Mouse (Mus musculus) hindbrain, embryonic 13.5 days (tissue): ENCODE data around the gene Ankrd53. TPM values are rescaled to one million over a fixed set of nuclear protein-coding genes. Genes with fewer than 3 reads are reported as not detected.

Experiments
- ATAC-seq: fragments of 200-750 bp; cut with Nextera tagmentation; 2 replicates; pipeline ENCODE4 v1.8.0; 2017; ENCODE audit warnings: moderate TSS enrichment; ENCODE audit not compliant: low FRiP score
- H3K27ac ChIP-seq: fragments of 300-500 bp; sonication (generic); 2 replicates; pipeline ENCODE4 v1.5.1; 2015; ENCODE audit warnings: inconsistent platforms, mild to moderate bottlenecking, moderate library complexity
- H3K27me3 ChIP-seq: fragments of 300-500 bp; sonication (generic); 2 replicates; pipeline ENCODE4 v1.6.1; 2015; ENCODE audit warnings: mild to moderate bottlenecking, inconsistent platforms
- H3K36me3 ChIP-seq: fragments of 300-500 bp; sonication (generic); 2 replicates; pipeline ENCODE4 v1.6.1; 2015; ENCODE audit warnings: mild to moderate bottlenecking, inconsistent platforms
- H3K4me1 ChIP-seq: fragments of 300-500 bp; sonication (generic); replicated peaks from 2 replicates; pipeline ENCODE4 v1.6.1; 2015; ENCODE audit warnings: inconsistent platforms
- H3K4me2 ChIP-seq: fragments of 300-500 bp; sonication (generic); 2 replicates; pipeline ENCODE4 v1.6.1; 2015; ENCODE audit warnings: inconsistent platforms, mild to moderate bottlenecking, moderate library complexity
- H3K4me3 ChIP-seq: fragments of 300-500 bp; sonication (generic); 2 replicates; pipeline ENCODE4 v1.5.1; 2015; ENCODE audit warnings: mild to moderate bottlenecking, inconsistent platforms
- H3K9ac ChIP-seq: fragments of 300-500 bp; sonication (generic); 2 replicates; pipeline ENCODE4 v1.6.1; 2015; ENCODE audit warnings: mild to moderate bottlenecking, inconsistent platforms
- H3K9me3 ChIP-seq: fragments of 300-500 bp; sonication (generic); 2 replicates; pipeline ENCODE4 v1.6.1; 2016; ENCODE audit warnings: inconsistent platforms
- WGBS: fragments of 180-500 bp; shearing (Covaris S2); methylation state at CpG from one replicate; pipeline ENCODE4 v1.1.7; 2015; 5-methylcytosine and 5-hydroxymethylcytosine counted together
- polyA plus RNA-seq: library from polyadenylated mRNA; unstranded; fragments of >200 nt; fragmentation: Nextera tagmentation; extraction: Ambion mirVana; gene quantifications from 2 replicates; pipeline ENCODE4 v1.2.1, GENCODE M21; 2015

The Ankrd53 gene
- polyA plus RNA-seq, 1 experiment from 2014 or later, result 0.19 TPM

- Histone ChIP-seq H3K4me2 (no peak overlapping the region), H3K9me3 (no peaks in the 10 kb centered on the region), H3K27me3 (no peaks in the 10 kb centered on the region), H3K27ac (no peak overlapping the region), H3K36me3 (peaks cover 73% of the 10 kb centered on the region), H3K9ac (no peak overlapping the region), H3K4me3 (no peak overlapping the region), H3K4me1 (peaks cover 6% of the 10 kb centered on the region; the same call in 1 of the 2 replicates)
- ATAC-seq, result no peak
- 92% methylated on average over 5 of the region's 5 CpGs for WGBS
Observed at GRCm38 (mm10) chr6:83802033-83802432, 39.6 kb downstream of the Ankrd53 start.

GRCm38 (mm10) chr6:83802846-83803245, 40.4 kb downstream of the Ankrd53 start:
- Histone ChIP-seq H3K4me2 (no peak overlapping the region), H3K9ac (no peak overlapping the region), H3K36me3 (peaks cover 78% of the 10 kb centered on the region), H3K27me3 (no peaks in the 10 kb centered on the region), H3K9me3 (no peaks in the 10 kb centered on the region), H3K27ac (no peak overlapping the region), H3K4me3 (no peak overlapping the region), H3K4me1 (0 out of 2 replicates have a peak, but pooled peaks cover 3% of the 10 kb centered on the region)
- no peak for ATAC-seq
- whole genome bisulfite sequencing, result 92% methylated on average over 3 of the region's 3 CpGs

GRCm38 (mm10) chr6:83815801-83816200, 53.4 kb downstream of the Ankrd53 start:
- Histone ChIP-seq H3K36me3 (peaks cover 42% of the 10 kb centered on the region), H3K4me2 (no peak overlapping the region), H3K4me1 (no peaks in the 10 kb centered on the region), H3K27me3 (no peaks in the 10 kb centered on the region), H3K27ac (no peak overlapping the region), H3K9me3 (no peaks in the 10 kb centered on the region), H3K9ac (no peak overlapping the region), H3K4me3 (no peak overlapping the region)
- WGBS, result 94% methylated on average over 3 of the region's 3 CpGs
- no peak for ATAC-seq

Other genes with a start within 250 kb of the Ankrd53 start
- gene Actg2, start 226.4 kb upstream of the Ankrd53 start, polyA plus RNA-seq, result 2.0 and 2.8 TPM in 2 replicates
- 50.1 and 51.4 TPM in 2 replicates for gene Stambp, start 189.9 kb upstream of the Ankrd53 start, polyA plus RNA-seq
- gene Clec4f, start 106.5 kb upstream of the Ankrd53 start, polyA plus RNA-seq, result not detected in 2 replicates
- not detected in 2 replicates for gene Cd207, start 84.8 kb upstream of the Ankrd53 start, polyA plus RNA-seq
- not detected in 2 replicates for gene Vax2, start 51.4 kb upstream of the Ankrd53 start, polyA plus RNA-seq
- not detected in 2 replicates for gene Atp6v1b1, start 19.7 kb upstream of the Ankrd53 start, polyA plus RNA-seq
- gene Tex261, start 13.2 kb downstream of the Ankrd53 start, polyA plus RNA-seq, result 63.5 and 65.5 TPM in 2 replicates
- gene Nagk, start 32.3 kb downstream of the Ankrd53 start, polyA plus RNA-seq, result 98.1 and 98.5 TPM in 2 replicates
- gene Paip2b, start 69.1 kb downstream of the Ankrd53 start, polyA plus RNA-seq, result 25.3 and 27.8 TPM in 2 replicates
- 87.8 and 88.9 TPM in 2 replicates for gene Zfp638, start 104.5 kb downstream of the Ankrd53 start, polyA plus RNA-seq
- gene Dysf, start 245.9 kb downstream of the Ankrd53 start, polyA plus RNA-seq, result 2.4 and 2.9 TPM in 2 replicates